Mouse (Mus musculus): ENCODE results near the gene Lmo3. TPM values are rescaled to one million over a fixed set of nuclear protein-coding genes. Genes with fewer than 3 reads are reported as not detected.

The Lmo3 gene
- polyA plus RNA-seq, 1 experiment from 2014 or later: 0.54 TPM

DNA sequence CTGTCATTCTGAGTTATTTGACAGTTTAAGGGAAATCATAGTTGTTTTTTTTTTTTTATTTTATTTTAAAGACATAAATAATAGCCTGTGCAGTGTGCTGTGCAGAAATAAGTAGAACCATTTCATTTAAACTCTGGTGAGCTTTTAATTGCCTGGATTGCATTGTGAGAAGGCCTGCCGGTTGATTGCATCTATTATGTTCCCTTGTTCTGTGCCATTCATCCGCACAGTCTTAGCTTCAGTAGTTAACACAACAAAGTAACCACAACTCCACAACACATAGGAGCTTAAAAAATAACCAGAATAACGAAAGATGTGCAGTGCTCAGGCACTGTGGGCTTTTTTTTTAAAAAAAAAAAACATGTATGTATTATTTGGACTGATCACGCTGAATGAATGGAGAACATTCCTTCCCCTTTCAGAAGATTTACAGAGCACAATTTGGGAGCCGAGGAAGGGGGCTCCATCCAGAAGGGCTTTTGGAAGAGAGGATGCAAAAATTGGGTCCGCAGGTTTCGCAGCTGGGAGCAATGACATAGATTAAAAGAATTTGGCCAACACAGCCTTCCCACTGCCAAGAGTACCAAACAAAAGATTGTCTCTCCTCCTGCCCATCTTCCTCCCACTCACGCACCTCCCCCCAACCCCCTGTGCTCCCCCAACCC, 161.8 kb downstream of the Lmo3 start:
- peak overlapping the region; percentile 61; the same call in 1 of the 2 replicates for H3K4me3 ChIP-seq
- 49% methylated on average over 8 of the region's 8 CpGs for WGBS
- DNase-seq (ENCODE audit: low spot score): no peak

DNA sequence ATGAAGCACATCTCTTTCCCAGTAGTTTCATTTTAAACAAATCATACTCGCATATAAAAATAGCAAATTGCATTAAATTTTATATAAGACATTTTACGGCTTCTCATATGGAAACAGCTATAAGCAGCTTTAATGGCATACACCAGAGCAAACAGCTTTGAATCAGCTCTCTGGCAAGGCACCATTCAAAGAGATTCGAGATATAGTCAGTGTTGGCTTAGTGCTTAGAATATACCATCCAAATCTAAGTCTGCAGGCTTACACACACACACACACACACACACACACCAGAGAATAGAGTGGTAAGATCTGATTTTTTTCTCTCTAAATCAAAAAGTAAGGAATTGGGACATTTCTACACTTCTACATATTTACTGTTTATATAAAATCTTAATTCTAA, 169.7 kb downstream of the Lmo3 start:
- Histone ChIP-seq H3K27ac (no peak overlapping the region), H3K9me3 (no peaks in the 10 kb centered on the region), H3K4me3 (no peak overlapping the region), H3K36me3 (no peaks in the 10 kb centered on the region), H3K27me3 (ENCODE audit: insufficient read depth, poor library complexity, severe bottlenecking) (no peaks in the 10 kb centered on the region), H3K4me1 (no peaks in the 10 kb centered on the region)
- no peak for DNase-seq (ENCODE audit: low spot score)
- 82% methylated on average over 3 of the region's 3 CpGs for WGBS

More for the DNA sequence above, 161.8 kb downstream of the Lmo3 start:
- H3K27ac ChIP-seq: no peak overlapping the region
- no peaks in the 10 kb centered on the region for H3K36me3 ChIP-seq
- H3K4me1 ChIP-seq: peaks cover 17% of the 10 kb centered on the region
- H3K27me3 ChIP-seq (ENCODE audit: insufficient read depth, poor library complexity, severe bottlenecking): peaks cover 13% of the 10 kb centered on the region
- H3K9me3 ChIP-seq: no peaks in the 10 kb centered on the region

DNA sequence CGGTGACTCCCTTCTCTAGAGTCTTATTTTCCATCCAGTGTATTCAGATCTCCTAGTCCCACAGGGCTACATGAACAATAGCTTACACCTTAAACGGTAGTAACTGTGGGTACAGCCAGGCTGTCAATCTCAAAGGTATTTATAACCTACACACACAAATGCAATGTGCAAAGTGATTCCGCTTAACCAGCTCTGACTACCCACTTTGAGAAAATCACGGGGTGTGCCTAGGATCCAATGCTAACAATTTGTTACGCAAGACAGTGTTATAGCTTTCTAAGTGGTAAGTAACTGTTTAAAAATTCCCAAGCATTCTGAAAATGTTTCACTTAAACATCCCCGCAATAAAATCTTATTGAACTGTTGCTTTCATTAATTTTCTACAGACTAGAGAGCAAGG, 179.7 kb downstream of the Lmo3 start:
- no peak overlapping the region for H3K27ac ChIP-seq
- H3K27me3 ChIP-seq (ENCODE audit: insufficient read depth, poor library complexity, severe bottlenecking): no peaks in the 10 kb centered on the region
- H3K4me1 ChIP-seq: no peaks in the 10 kb centered on the region
- no peaks in the 10 kb centered on the region for H3K9me3 ChIP-seq
- no peaks in the 10 kb centered on the region for H3K36me3 ChIP-seq
- 82% methylated on average over 6 of the region's 6 CpGs for WGBS
- no peak overlapping the region for H3K4me3 ChIP-seq
- no peak for DNase-seq (ENCODE audit: low spot score)

DNA sequence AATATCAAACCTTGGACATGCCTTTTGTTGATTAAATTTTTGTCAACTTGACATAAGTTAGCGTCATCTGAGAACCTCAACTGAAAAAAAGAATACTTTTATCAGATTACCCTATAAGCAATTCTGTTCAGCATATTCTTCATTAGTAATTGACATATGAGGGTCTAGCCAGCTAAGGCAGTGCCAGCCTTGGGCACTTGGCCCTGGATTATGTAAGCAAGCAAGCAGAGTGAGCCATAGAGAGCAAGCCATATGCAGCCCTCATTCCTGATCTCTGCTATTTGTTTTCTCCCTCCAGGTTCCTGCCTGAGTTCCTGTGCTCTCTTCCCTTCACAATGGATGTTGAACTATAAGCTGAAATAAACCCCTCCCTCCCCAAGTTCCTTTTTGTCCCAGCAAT, 182.9 kb downstream of the Lmo3 start:
- Histone ChIP-seq H3K9me3 (no peaks in the 10 kb centered on the region), H3K36me3 (no peaks in the 10 kb centered on the region), H3K4me1 (no peaks in the 10 kb centered on the region), H3K27ac (no peak overlapping the region), H3K4me3 (no peak overlapping the region), H3K27me3 (ENCODE audit: insufficient read depth, poor library complexity, severe bottlenecking) (no peaks in the 10 kb centered on the region)
- DNase-seq (ENCODE audit: low spot score): no peak
- 87% methylated on average over 1 of the region's 1 CpGs for WGBS

DNA sequence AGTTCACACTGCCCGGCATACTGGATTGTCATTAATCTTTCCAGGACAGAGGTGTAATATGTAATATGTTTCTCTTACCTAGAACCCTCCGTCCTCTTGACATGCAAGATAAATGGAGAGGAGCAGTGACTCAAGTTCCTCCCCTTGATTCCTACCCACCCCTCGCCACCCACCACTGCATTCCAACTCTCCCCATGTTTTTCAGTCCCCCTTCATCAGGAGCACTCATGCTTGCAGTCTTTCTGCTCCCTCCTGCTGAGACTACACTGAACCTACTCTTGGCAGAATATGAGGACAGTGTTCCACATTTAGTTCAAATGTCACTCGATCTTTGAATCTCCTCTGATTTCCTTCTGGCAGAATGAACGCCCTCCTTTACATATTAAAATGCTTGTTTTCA, 190.7 kb downstream of the Lmo3 start:
- WGBS: 76% methylated on average over 5 of the region's 5 CpGs
- no peaks in the 10 kb centered on the region for H3K9me3 ChIP-seq
- no peaks in the 10 kb centered on the region for H3K36me3 ChIP-seq
- no peaks in the 10 kb centered on the region for H3K4me1 ChIP-seq
- DNase-seq (ENCODE audit: low spot score): no peak
- no peak overlapping the region for H3K27ac ChIP-seq
- H3K27me3 ChIP-seq (ENCODE audit: insufficient read depth, poor library complexity, severe bottlenecking): no peaks in the 10 kb centered on the region
- no peak overlapping the region for H3K4me3 ChIP-seq

DNA sequence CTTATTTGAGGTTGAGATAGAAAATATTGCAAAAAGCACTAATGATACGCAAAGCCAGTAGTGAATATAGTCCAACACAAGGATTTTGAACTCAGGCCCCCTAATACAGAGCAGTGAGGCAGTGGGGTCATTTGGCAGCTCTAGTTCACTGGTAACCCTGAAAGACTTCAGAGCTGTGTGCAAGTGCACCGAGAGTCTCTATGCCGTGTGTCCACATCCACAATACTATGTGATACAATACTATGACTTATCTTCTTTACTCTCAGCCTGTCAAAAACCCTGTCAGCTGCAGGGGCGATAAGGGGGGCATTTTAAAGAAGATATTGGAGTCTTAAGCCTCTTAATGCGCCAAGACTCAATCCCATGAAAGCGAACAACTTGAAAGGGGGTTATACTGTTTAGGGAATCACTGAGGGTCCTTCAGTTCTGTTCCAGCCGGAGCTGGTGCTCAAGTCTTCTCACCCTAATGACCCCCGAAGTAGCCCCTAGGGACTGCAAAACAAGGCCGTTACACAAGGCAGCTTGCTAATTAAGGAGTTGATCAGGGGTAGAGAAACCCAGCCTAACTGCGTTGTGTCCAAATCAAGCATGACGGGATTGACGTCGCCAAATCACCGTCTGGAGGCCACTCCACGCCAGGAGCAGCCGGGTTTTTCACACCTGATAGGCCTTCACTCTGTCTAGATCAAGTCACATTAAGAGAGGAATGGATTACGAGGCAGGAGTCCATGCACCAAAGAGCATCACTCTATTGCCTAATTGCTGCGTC, 193.4 kb downstream of the Lmo3 start:
- no peaks in the 10 kb centered on the region for H3K9me3 ChIP-seq
- H3K36me3 ChIP-seq: no peaks in the 10 kb centered on the region
- H3K27ac ChIP-seq: no peak overlapping the region
- 68% methylated on average over 18 of the region's 18 CpGs for WGBS
- no peaks in the 10 kb centered on the region for H3K27me3 ChIP-seq (ENCODE audit: insufficient read depth, poor library complexity, severe bottlenecking)
- no peaks in the 10 kb centered on the region for H3K4me1 ChIP-seq
- DNase-seq (ENCODE audit: low spot score): no peak
- no peak overlapping the region for H3K4me3 ChIP-seq

DNA sequence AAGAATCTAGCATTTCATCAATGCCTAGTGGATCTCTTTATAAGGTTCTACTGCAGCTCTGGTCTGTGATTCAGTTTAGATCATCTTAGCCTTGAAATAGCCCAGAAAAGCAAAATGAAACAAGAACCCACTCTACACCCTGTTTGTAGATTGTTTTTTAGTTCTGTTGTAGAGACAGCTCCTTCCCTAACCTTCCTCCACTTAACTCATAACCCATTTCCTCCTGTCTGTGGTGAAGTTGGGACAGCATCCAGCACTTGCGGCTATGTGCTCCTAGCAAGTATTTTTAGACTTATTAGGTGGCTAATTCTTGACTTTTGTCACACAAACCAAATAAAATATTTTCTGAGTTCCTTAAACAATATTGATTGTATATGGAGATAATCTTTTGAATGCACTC, 198.6 kb downstream of the Lmo3 start:
- DNase-seq (ENCODE audit: low spot score): no peak
- H3K27ac ChIP-seq: no peak overlapping the region
- H3K4me3 ChIP-seq: no peak overlapping the region
- no peaks in the 10 kb centered on the region for H3K9me3 ChIP-seq
- no peaks in the 10 kb centered on the region for H3K4me1 ChIP-seq
- no peaks in the 10 kb centered on the region for H3K27me3 ChIP-seq (ENCODE audit: insufficient read depth, poor library complexity, severe bottlenecking)
- no peaks in the 10 kb centered on the region for H3K36me3 ChIP-seq
- WGBS: 83% methylated on average over 1 of the region's 1 CpGs

DNA sequence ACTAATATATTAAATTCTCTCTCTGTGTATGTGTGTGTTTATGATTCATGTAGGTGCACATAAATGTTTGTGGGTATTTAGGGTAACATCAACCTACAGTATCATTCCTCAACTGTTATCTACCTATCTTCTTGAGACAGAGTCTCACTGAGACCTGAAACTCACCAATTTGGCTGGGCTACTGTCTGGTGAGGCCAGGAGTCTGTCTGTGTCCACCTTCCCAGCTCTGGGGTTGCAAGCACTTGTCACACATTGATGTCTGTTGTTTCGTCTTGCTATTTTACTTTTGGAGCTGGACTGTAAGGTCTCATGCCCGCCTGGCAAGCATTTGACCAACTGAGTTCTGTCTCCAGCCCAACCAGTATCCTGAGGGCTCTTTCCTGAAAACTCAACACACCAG, 210.6 kb downstream of the Lmo3 start:
- Histone ChIP-seq H3K9me3 (no peaks in the 10 kb centered on the region), H3K4me1 (no peaks in the 10 kb centered on the region), H3K36me3 (no peaks in the 10 kb centered on the region), H3K4me3 (no peak overlapping the region), H3K27me3 (ENCODE audit: insufficient read depth, poor library complexity, severe bottlenecking) (no peaks in the 10 kb centered on the region), H3K27ac (no peak overlapping the region)
- no peak for DNase-seq (ENCODE audit: low spot score)
- WGBS: 74% methylated on average over 2 of the region's 2 CpGs

DNA sequence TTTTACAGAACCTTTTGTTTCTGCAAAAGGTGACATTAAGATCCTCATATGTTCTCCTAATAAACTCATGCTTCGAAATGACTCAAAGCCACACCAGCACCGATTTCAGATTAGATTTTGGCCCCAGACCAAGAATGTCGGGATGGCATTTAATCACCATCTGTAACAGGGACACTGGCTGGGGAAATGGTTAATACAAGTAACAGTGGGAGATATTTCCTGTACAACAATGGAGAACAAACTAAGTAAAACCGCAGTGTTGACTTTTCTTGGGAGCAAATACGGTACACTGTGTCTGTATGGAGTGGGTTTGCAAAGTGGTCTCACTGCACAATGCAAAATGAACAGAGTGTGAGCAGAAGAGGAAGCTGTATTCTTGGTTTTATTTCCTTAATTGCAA, 217.7 kb downstream of the Lmo3 start:
- H3K27ac ChIP-seq: no peak overlapping the region
- H3K4me1 ChIP-seq: no peaks in the 10 kb centered on the region
- no peak for DNase-seq (ENCODE audit: low spot score)
- no peaks in the 10 kb centered on the region for H3K27me3 ChIP-seq (ENCODE audit: insufficient read depth, poor library complexity, severe bottlenecking)
- 61% methylated on average over 5 of the region's 5 CpGs for WGBS
- no peaks in the 10 kb centered on the region for H3K36me3 ChIP-seq
- no peak overlapping the region for H3K4me3 ChIP-seq
- H3K9me3 ChIP-seq: no peaks in the 10 kb centered on the region

DNA sequence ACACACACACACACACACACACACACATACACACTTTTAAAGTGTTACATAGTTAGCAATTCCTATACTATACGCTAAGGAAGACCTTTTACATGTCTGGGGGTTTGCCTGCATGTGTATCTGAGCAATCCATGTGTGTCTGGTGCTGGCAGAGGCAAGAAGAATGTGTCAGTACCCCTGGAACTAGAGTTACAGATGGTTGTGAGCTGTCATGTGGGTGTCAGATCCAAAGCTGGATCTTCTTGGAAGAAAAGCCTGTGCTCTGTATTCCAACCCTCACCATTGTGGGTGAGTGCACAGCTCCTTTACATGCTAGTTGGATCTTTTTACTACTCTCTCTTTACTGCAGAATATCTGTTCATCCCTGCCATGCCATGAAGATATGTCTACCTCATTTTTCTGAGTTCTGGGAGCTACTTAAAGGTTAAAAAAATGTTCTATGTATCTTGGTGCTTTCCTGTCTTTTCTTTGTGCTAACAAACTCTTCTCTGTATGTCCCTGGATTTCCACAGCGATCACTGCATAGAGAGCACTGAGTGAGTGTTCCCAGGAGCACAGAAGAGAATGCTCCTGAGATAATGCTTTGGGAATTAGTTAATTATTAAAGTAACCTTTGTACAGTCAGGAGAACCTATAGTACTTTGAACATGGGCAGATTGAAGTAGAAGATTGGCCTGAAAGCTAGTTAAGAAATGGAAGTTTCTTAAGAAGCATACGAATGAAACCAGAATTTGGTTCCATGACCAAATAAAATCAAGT, 231.0 kb downstream of the Lmo3 start:
- Histone ChIP-seq H3K27ac (no peak overlapping the region), H3K36me3 (no peaks in the 10 kb centered on the region), H3K4me1 (no peaks in the 10 kb centered on the region), H3K4me3 (no peak overlapping the region), H3K27me3 (ENCODE audit: insufficient read depth, poor library complexity, severe bottlenecking) (no peaks in the 10 kb centered on the region), H3K9me3 (no peaks in the 10 kb centered on the region)
- no peak for DNase-seq (ENCODE audit: low spot score)
- WGBS: 79% methylated on average over 3 of the region's 3 CpGs

DNA sequence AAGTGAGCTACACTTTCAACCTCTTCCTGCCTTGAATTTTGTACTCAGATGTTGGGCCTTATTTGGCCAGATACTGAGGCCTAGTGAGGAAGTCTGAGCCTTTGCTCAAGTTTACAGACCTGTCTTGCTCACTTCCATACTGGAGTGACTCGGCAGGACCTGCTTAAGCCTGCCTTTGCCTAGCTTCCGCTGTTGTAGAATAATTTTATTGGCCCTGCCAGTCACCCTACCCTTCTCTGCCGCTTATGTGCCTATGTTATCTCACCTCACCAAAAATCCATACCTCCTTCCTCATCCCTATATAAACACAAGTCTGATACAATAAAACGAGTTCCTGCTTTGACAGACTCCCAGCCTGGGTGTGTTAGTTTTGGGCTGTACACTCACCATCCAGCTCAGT, 235.2 kb downstream of the Lmo3 start:
- 79% methylated on average over 4 of the region's 4 CpGs for WGBS
- no peaks in the 10 kb centered on the region for H3K36me3 ChIP-seq
- H3K4me1 ChIP-seq: no peaks in the 10 kb centered on the region

DNA sequence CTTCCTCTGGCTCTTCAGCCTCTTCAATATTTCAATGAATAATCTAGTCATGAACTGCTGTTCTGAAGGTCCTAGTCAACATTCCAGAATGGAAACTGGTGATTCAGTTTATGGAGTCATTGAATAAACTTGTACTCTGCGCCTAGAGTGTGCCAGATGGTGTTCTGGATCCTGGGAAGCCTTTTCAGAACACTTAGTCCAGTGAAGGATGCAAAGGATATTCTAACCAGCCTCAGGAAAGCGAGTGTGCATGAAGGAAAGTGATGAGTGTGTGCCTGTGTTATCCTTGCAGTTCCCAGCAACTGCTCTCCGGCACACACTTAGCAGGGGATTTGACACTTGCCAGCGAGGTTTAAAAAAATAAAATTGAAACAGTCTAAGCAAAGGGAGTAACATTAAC, 245.9 kb downstream of the Lmo3 start:
- no peaks in the 10 kb centered on the region for H3K27me3 ChIP-seq (ENCODE audit: insufficient read depth, poor library complexity, severe bottlenecking)
- no peaks in the 10 kb centered on the region for H3K4me1 ChIP-seq
- 79% methylated on average over 4 of the region's 4 CpGs for WGBS
- no peaks in the 10 kb centered on the region for H3K9me3 ChIP-seq
- no peaks in the 10 kb centered on the region for H3K36me3 ChIP-seq
- no peak for DNase-seq (ENCODE audit: low spot score)
- no peak overlapping the region for H3K4me3 ChIP-seq
- H3K27ac ChIP-seq: no peak overlapping the region

More for the DNA sequence above, 235.2 kb downstream of the Lmo3 start:
- Histone ChIP-seq H3K4me3 (no peak overlapping the region), H3K27ac (no peak overlapping the region), H3K9me3 (0 out of 2 replicates have a peak, but pooled peaks cover 6% of the 10 kb centered on the region), H3K27me3 (ENCODE audit: insufficient read depth, poor library complexity, severe bottlenecking) (no peaks in the 10 kb centered on the region)
- DNase-seq (ENCODE audit: low spot score): no peak

DNA sequence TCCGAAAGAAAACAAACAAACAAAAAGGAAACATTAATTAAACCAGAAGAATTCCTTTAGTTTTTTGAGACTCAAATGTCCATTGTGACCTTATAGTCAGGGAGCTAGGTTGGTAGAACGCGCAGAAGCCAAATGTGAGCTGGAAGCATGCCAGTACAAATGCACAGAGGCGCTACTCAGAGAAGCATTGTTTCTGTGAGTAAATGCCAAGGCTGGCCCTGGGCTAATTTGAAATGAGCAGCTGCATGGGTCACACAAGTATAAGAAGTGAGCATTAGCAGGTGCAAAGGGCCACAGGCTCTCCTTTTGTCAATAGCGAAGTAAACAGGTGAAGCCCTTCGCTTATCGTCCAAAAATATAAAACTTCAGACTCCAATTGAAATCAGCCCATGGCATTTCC, 247.8 kb downstream of the Lmo3 start:
- Histone ChIP-seq H3K27ac (no peak overlapping the region), H3K4me1 (no peaks in the 10 kb centered on the region), H3K27me3 (ENCODE audit: insufficient read depth, poor library complexity, severe bottlenecking) (no peaks in the 10 kb centered on the region), H3K36me3 (no peaks in the 10 kb centered on the region), H3K4me3 (no peak overlapping the region), H3K9me3 (no peaks in the 10 kb centered on the region)
- DNase-seq (ENCODE audit: low spot score): no peak
- WGBS: 88% methylated on average over 7 of the region's 7 CpGs

Measured in heart, embryonic 10.5 days (tissue).